Mouse (Mus musculus) gastrocnemius, adult 18-20 months (tissue): Measurements from ENCODE around the gene Cul3. TPM values are rescaled to one million over a fixed set of nuclear protein-coding genes. Genes with fewer than 3 reads are reported as not detected.

Experiments
- DNase-seq: peaks from one replicate; pipeline ENCODE4 v3.0.0; 2021; ENCODE audit warnings: low spot score
- total RNA-seq, 2 experiments: library from RNA; stranded (reverse); gene quantifications; 2 replicates each; pipeline ENCODE4 v1.2.3; 2021

Gene Cul3
- total RNA-seq, 2 experiments from 2014 or later, result 244 to 265 TPM

DNA sequence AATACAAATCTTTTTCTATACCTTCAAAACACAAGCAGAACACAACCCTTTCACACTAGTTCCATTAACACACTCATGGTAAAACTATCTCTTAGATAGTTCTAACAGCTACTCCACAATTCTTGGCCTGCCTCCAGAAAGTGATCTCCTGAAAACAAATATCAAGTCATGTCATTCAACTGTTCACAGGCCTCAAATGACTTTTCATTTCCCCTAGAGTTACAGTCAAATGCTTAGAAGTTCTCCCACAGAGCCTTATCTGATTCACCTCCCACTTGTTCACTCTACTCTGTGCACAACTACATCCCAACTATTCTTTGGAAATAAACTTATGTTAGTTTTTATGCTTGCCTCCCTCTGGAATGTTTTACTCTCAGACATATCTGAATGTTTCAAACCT is 15.9 kb downstream of the Cul3 start:
- peak; percentile 23 for DNase-seq

- DNase-seq, result no peak
Measured at GRCm38 (mm10) chr1:80315533-80316045, 24.7 kb downstream of the Cul3 start.

GRCm38 (mm10) chr1:80293307-80293706 is 47.0 kb downstream of the Cul3 start:
- DNase-seq, result no peak

- DNase-seq, result no peak
Measured at GRCm38 (mm10) chr1:80278731-80279130, 61.5 kb downstream of the Cul3 start.

DNA sequence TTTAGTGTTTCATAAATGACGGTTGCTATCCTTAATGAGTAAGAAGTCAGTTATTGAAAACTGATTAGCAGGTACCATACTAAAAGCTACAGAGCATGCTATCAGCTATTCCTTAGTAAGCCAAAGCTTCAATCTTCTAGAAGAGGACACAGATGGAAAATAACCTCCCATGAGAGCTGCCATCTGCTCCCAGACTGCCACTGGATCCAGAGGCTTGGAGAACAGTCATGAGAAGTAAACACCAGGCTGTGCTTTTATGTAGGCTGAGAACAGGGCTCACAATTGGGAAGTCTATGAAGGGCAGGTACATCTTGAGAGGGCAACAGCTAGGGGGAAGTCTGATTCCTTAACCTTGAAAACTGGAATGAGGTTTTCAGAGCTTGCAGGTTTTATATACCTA is 79.8 kb downstream of the Cul3 start:
- no peak for DNase-seq

GRCm38 (mm10) chr1:80258632-80259031 is 81.6 kb downstream of the Cul3 start:
- DNase-seq, result no peak

DNA sequence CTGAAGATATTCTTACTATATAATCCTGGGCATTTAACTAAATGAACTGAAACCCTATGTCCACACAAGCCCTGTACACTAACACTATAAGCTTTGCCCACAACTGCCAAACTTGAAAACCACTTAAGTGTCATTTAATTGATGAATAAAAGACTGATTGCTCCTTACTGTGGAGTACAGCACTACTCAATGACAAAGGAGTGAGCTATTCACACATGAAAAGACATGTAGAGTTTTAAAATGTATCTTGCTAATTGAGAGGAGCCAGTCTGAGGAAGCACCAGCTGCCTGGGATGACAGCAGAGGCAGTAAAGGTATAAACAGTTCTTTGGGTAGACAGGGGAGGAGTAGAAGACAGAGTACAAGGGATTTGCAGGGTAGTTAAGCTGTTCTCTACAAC is 87.0 kb downstream of the Cul3 start:
- DNase-seq, result no peak

- DNase-seq, result no peak
Measured at GRCm38 (mm10) chr1:80250247-80250646, 90.0 kb downstream of the Cul3 start.

DNA sequence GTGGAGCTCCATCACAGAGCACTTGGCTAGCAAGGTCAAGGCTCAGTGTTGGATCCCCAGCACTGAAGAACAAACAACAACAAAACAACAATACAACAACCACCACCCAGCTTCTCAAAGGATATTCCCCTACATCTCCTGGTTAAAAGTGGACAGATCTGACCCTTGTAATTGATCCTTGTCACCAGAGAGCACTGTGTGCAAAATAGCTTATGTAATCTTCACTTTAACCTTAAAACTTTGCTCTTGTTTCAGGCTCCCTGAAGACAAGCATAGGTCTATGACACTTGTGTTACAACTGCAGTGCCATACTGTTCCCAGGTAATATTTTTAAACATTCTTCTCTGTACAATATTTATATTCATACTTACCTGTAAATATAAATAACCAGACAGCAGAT is 93.1 kb downstream of the Cul3 start:
- DNase-seq, result no peak

DNA sequence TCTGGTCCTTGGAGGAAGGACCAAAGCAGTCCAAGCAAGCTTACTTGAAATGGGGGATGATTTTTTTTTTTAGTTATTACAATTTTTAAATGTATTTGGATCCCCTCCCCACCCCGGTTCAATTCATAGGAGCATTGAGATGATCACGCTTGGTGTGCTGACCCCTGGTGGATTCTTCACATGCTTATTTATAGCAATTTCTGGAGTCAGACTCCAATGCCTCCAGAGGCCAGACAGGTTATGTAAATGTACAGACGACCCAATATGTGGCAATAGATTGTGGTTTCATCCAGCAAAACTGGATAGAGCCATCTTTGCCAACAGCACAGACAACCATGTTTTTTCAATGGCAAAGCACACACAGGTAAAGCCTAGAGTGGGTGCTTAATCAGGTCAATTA is 96.2 kb downstream of the Cul3 start:
- peak; percentile 13 for DNase-seq

- no peak for DNase-seq
Measured at GRCm38 (mm10) chr1:80241579-80241978, 98.7 kb downstream of the Cul3 start.

- DNase-seq, result peak; percentile 75
Measured at GRCm38 (mm10) chr1:80240017-80240660, 100.1 kb downstream of the Cul3 start.

- DNase-seq, result peak; percentile 9
Measured at GRCm38 (mm10) chr1:80239481-80239880, 100.8 kb downstream of the Cul3 start.

DNA sequence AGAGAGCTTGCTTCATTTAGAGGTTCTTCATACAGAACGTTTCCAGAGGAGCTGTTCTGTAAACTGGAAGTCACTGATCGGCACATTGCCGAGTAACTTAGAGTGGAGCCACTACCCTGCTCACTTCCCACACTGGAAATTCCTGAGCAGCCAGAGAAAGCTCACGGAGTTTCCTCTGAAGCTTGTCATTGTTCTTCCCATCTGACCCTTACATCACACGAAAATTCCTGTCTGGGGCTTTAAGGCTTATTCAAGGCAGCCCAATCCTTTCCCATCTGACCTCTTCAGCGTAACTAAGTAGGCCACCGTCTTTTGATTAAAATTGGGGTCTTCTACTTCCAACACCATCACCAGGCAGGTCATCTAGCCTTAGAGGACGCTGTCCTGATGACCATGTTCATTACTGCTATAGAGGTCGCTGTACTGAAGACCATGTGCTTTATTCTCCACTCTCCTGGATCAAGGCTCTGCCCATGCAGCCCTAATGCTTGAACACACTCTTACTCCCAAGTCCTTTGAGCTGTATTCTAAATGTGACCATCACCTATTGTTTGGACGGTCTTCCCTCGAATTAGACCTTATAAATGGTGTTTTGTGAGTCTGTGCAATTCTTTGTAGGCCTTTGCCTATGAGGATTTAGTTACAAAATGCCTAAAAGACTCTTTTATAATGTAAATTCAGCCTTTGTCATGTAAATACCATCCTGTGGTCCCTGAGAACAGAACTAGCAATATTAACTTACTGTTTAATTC is 103.2 kb downstream of the Cul3 start:
- no peak for DNase-seq

GRCm38 (mm10) chr1:80236126-80236525 is 104.2 kb downstream of the Cul3 start:
- no peak for DNase-seq

DNA sequence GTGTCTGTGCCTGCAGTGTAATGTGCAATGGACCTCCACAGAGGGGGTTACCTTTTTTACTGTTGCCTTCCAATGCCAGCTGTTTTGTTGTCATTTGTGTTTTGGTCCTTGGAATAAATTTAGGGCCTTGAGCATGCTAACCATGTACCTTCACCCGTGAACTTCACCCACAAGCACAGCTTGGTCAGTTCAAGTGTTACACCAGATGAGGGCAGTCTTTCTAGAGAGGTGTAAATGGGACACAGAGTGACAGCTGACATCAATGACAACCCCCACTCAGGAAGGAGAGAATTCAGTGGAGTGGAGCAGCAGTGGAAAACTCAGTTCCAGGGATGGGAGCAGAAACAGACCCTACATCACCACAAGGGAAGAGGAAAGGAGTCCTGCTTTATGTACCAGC is 109.7 kb downstream of the Cul3 start:
- no peak for DNase-seq

GRCm38 (mm10) chr1:80224839-80225412 is 115.4 kb downstream of the Cul3 start:
- peak; percentile 47 for DNase-seq

DNA sequence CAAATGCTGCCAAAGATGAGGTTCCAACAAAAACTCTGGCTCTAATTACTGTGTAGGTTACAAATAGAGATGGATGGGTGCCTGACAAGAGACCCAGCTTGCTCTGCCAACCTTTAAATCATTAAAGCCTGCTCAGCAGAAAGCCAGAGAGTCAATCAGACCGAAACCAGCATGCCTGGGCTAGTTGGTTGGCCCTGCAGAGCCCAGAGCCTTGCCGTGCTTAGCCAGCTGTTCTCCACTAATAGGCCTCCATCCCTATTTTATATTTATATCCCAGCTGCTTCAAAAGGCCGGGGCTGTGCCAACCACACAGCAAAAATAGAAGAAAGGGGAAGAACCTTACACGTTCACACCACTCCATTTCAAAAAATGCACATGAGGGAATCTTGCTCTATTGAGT is 119.1 kb downstream of the Cul3 start:
- DNase-seq, result peak; percentile 68

- peak; percentile 26 for DNase-seq
Measured at GRCm38 (mm10) chr1:80218268-80218667, 122.0 kb downstream of the Cul3 start, which contains the start of gene Fam124b. Fam124b (minus strand) TSS chr1:80218473.
